Mouse (Mus musculus) CH12.LX (cell line): ENCODE results near the gene Icos. TPM values are rescaled to one million over a fixed set of nuclear protein-coding genes. Genes with fewer than 3 reads are reported as not detected.
A peak's percentile ranks its signal among the peaks of the same experiment; 100 is the strongest.

Source experiments
- DNase-seq: peaks from one replicate; pipeline ENCODE4 v3.0.0-alpha.2; 2013; ENCODE audit errors: extremely low read depth
- H3K27ac ChIP-seq: 2 replicates; pipeline ENCODE4 v1.5.1; 2012; ENCODE audit warnings: low read depth, mild to moderate bottlenecking, control low read depth, moderate library complexity; ENCODE audit not compliant: insufficient read depth
- H3K27me3 ChIP-seq: replicated peaks from 2 replicates; pipeline ENCODE3; 2012; ENCODE audit warnings: inconsistent platforms
- H3K36me3 ChIP-seq, 2 experiments: replicated peaks in 1 of 2; 2 replicates each; pipeline versions ENCODE3 to v1.6.1; 2012; ENCODE audit warnings: inconsistent platforms in 1 of 2, low read length in 1 of 2, mild to moderate bottlenecking in 1 of 2, mixed read lengths in 1 of 2, moderate library complexity in 1 of 2; ENCODE audit not compliant: control insufficient read depth in 1 of 2, insufficient read depth in 1 of 2
- H3K4me1 ChIP-seq, 2 experiments: 2 replicates each; pipeline ENCODE4 v1.6.1; 2012; ENCODE audit warnings: inconsistent platforms in 1 of 2, moderate library complexity in 1 of 2; ENCODE audit not compliant: insufficient read depth in 2 of 2, control insufficient read depth in 1 of 2
- H3K4me2 ChIP-seq: 2 replicates; pipeline ENCODE4 v1.6.1; 2012; ENCODE audit warnings: low read depth, mild to moderate bottlenecking, control low read depth; ENCODE audit not compliant: poor library complexity, insufficient read depth, severe bottlenecking
- H3K4me3 ChIP-seq, 3 experiments: fragments of 150-350 bp in 1 of 3; sonication (generic) in 1 of 3; replicated peaks in 1 of 3; 2 replicates each; pipeline versions ENCODE3 to v1.5.1; 2011 to 2012; ENCODE audit warnings: low read depth in 2 of 3, low read length in 2 of 3, mild to moderate bottlenecking in 2 of 3, moderate library complexity in 2 of 3, control low read depth in 1 of 3, improper control_type of control experiment in 1 of 3, inconsistent platforms in 1 of 3, mixed read lengths in 1 of 3; ENCODE audit not compliant: poor library complexity in 1 of 3
- H3K79me2 ChIP-seq: replicated peaks from 2 replicates; pipeline ENCODE4 v1.6.1; 2012; ENCODE audit warnings: mild to moderate bottlenecking, moderate library complexity; ENCODE audit not compliant: control insufficient read depth, poor library complexity, insufficient read depth, severe bottlenecking; ENCODE audit errors: extremely low read depth
- H3K9ac ChIP-seq: 2 replicates; pipeline ENCODE4 v1.6.1; 2012; ENCODE audit warnings: low read depth, mild to moderate bottlenecking, control low read depth, moderate library complexity; ENCODE audit not compliant: insufficient read depth
- H3K9me3 ChIP-seq: replicated peaks from 2 replicates; pipeline ENCODE3; 2012; ENCODE audit warnings: low read length, inconsistent platforms, mixed read lengths
- BHLHE40 ChIP-seq: IDR thresholded peaks from 2 replicates; pipeline ENCODE4 v1.6.1; 2011; ENCODE audit warnings: mild to moderate bottlenecking, low read depth, low read length, improper control_type of control experiment
- CTCF ChIP-seq, 2 experiments: IDR thresholded peaks in 1 of 2; conservative IDR thresholded peaks in 1 of 2; 2 replicates each; pipeline ENCODE4 v1.5.1; 2011 to 2012; ENCODE audit warnings: low read depth in 2 of 2, low read length in 2 of 2, improper control_type of control experiment in 1 of 2, inconsistent platforms in 1 of 2, mild to moderate bottlenecking in 1 of 2, moderate library complexity in 1 of 2
- E2F4 ChIP-seq: IDR thresholded peaks from 2 replicates; pipeline ENCODE4 v1.6.1; 2011; ENCODE audit warnings: low read depth, low read length, improper control_type of control experiment; ENCODE audit not compliant: insufficient replicate concordance
- ELF1 ChIP-seq: IDR thresholded peaks from 2 replicates; pipeline ENCODE4 v1.6.1; 2014; ENCODE audit warnings: low read depth, mild to moderate bottlenecking, inconsistent platforms, low read length, improper control_type of control experiment
- GABPA ChIP-seq: IDR thresholded peaks from 2 replicates; pipeline ENCODE4 v1.6.1; 2012; ENCODE audit warnings: low read depth, low read length, improper control_type of control experiment, inconsistent platforms; ENCODE audit not compliant: insufficient replicate concordance
- HCFC1 ChIP-seq: IDR thresholded peaks from 2 replicates; pipeline ENCODE4 v1.6.1; 2012; ENCODE audit warnings: low read depth, mild to moderate bottlenecking, inconsistent platforms, low read length, improper control_type of control experiment
- IRF4 ChIP-seq: IDR thresholded peaks from 2 replicates; pipeline ENCODE4 v1.6.1; 2014; ENCODE audit warnings: low read depth, mild to moderate bottlenecking, inconsistent platforms, low read length, improper control_type of control experiment
- JUN ChIP-seq: IDR thresholded peaks from 2 replicates; pipeline ENCODE4 v1.6.1; 2011; ENCODE audit warnings: low read depth, mild to moderate bottlenecking, low read length, improper control_type of control experiment, moderate library complexity; ENCODE audit not compliant: insufficient read depth
- JUND ChIP-seq: conservative IDR thresholded peaks from 2 replicates; pipeline ENCODE4 v1.6.1; 2011; ENCODE audit warnings: low read depth, low read length, improper control_type of control experiment
- KAT2A ChIP-seq: IDR thresholded peaks from 2 replicates; pipeline ENCODE4 v1.6.1; 2012; ENCODE audit warnings: low read length, improper control_type of control experiment, inconsistent platforms; ENCODE audit not compliant: insufficient replicate concordance
- MAZ ChIP-seq: IDR thresholded peaks from 2 replicates; pipeline ENCODE4 v1.6.1; 2012; ENCODE audit warnings: low read depth, mild to moderate bottlenecking, inconsistent platforms, low read length, improper control_type of control experiment, moderate library complexity
- MEF2A ChIP-seq: IDR thresholded peaks from 2 replicates; pipeline ENCODE4 v1.6.1; 2014; ENCODE audit warnings: low read depth, mild to moderate bottlenecking, inconsistent platforms, low read length, improper control_type of control experiment, borderline replicate concordance
- MXI1 ChIP-seq: IDR thresholded peaks from 2 replicates; pipeline ENCODE4 v1.6.1; 2011; ENCODE audit warnings: mild to moderate bottlenecking, low read depth, low read length, improper control_type of control experiment
- MYC ChIP-seq: IDR thresholded peaks from 2 replicates; pipeline ENCODE4 v1.6.1; 2011; ENCODE audit warnings: low read depth, mild to moderate bottlenecking, improper control_type of control experiment, low read length
- NELFE ChIP-seq: IDR thresholded peaks from 2 replicates; pipeline ENCODE4 v1.6.1; 2011; ENCODE audit warnings: low read depth, low read length, improper control_type of control experiment
- PAX5 ChIP-seq: IDR thresholded peaks from 2 replicates; pipeline ENCODE4 v1.6.1; 2012; ENCODE audit warnings: low read length, inconsistent platforms, mixed read lengths
- POLR2A ChIP-seq: IDR thresholded peaks from 2 replicates; pipeline ENCODE4 v1.6.1; 2011; ENCODE audit warnings: low read depth, mild to moderate bottlenecking, improper control_type of control experiment, low read length
- POLR2AphosphoS2 ChIP-seq: IDR thresholded peaks from 2 replicates; pipeline ENCODE4 v1.6.1; 2011; ENCODE audit warnings: low read depth, low read length, improper control_type of control experiment
- RAD21 ChIP-seq: IDR thresholded peaks from 2 replicates; pipeline ENCODE4 v1.6.1; 2011; ENCODE audit warnings: low read depth, mild to moderate bottlenecking, low read length, improper control_type of control experiment, moderate library complexity
- RCOR1 ChIP-seq: conservative IDR thresholded peaks from 2 replicates; pipeline ENCODE4 v1.6.1; 2012; ENCODE audit warnings: low read depth, mild to moderate bottlenecking, inconsistent platforms, low read length, improper control_type of control experiment
- SIN3A ChIP-seq: IDR thresholded peaks from 2 replicates; pipeline ENCODE4 v1.6.1; 2012; ENCODE audit warnings: low read length, improper control_type of control experiment, inconsistent platforms
- SMC3 ChIP-seq: IDR thresholded peaks from 2 replicates; pipeline ENCODE4 v1.6.1; 2011; ENCODE audit warnings: low read depth, low read length, improper control_type of control experiment
- TBP ChIP-seq: conservative IDR thresholded peaks from 2 replicates; pipeline ENCODE4 v1.6.1; 2011; ENCODE audit warnings: low read depth, low read length, improper control_type of control experiment
- TCF12 ChIP-seq: IDR thresholded peaks from 2 replicates; pipeline ENCODE4 v1.6.1; 2014; ENCODE audit warnings: low read depth, mild to moderate bottlenecking, inconsistent platforms, low read length, improper control_type of control experiment
- USF2 ChIP-seq: conservative IDR thresholded peaks from 2 replicates; pipeline ENCODE4 v1.6.1; 2011; ENCODE audit warnings: low read depth, low read length, improper control_type of control experiment
- ZC3H11A ChIP-seq: IDR thresholded peaks from 2 replicates; pipeline ENCODE4 v1.6.1; 2012; ENCODE audit warnings: low read depth, mild to moderate bottlenecking, inconsistent platforms, low read length, improper control_type of control experiment
- ZKSCAN1 ChIP-seq: IDR thresholded peaks from 2 replicates; pipeline ENCODE4 v1.6.1; 2012; ENCODE audit warnings: low read depth, inconsistent platforms, low read length, improper control_type of control experiment, borderline replicate concordance
- ZMIZ1 ChIP-seq: IDR thresholded peaks from 2 replicates; pipeline ENCODE4 v1.6.1; 2012; ENCODE audit warnings: low read depth, mild to moderate bottlenecking, inconsistent platforms, low read length, improper control_type of control experiment
- ZNF384 ChIP-seq: IDR thresholded peaks from 2 replicates; pipeline ENCODE4 v1.6.1; 2012; ENCODE audit warnings: low read depth, low read length, improper control_type of control experiment, inconsistent platforms
- dilution Hi-C: fragments of 300-500 bp; cut with MboI; formaldehyde crosslinking; loops from 2 replicates; pipeline ENCODE4 v1.14.3; 2020; ENCODE audit warnings: low sequenced_read_pairs; ENCODE audit not compliant: extremely low pct_unique_long_range_greater_than_20kb, extremely low pct_ligation_motif_present
- in situ Hi-C: fragments of 300-500 bp; cut with MboI; formaldehyde crosslinking; loops from 3 replicates; pipeline ENCODE4 v1.14.3; 2019; ENCODE audit warnings: low sequenced_read_pairs, low pct_ligation_motif_present, low pct_unique_long_range_greater_than_20kb, mixed read lengths
- polyA plus RNA-seq: library from polyadenylated mRNA; unstranded; fragments of >175 nt; gene quantifications from 2 replicates; pipeline ENCODE4 v1.2.1, GENCODE M21; 2012; ENCODE audit warnings: low read depth; ENCODE audit not compliant: insufficient read length
- total RNA-seq, 2 experiments: library from RNA; depleted of rRNA; stranded (reverse); fragments of 300-350 nt in 1 of 2; fragments of >200 nt in 1 of 2; gene quantifications; 2 replicates each; pipeline ENCODE4 v1.2.3; 2012 to 2014

Gene Icos
- total and polyA plus RNA-seq, 3 experiments = 0.08 TPM; not detected in 2

DNA sequence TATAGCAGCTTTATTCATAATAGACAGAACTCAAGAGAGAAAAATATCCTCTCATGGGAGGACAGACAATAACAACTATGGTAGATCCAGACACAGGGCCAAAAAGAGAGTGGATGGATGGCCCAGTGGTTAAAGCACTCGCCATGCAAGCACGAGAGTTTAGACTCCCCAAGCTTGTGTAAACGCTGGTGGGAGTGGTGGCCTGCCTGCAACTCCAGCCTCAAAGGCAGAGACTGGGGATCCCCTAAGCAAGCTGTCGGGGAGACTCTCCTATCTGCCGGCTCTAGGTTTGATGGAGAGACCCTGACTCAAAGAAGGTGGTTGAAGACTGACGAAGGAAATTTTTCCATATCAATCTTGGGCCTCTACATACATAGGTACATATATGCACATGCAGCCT, 21.5 kb upstream of the Icos start:
- Histone ChIP-seq H3K9ac (no peak overlapping the region), H3K9me3 (no peaks in the 10 kb centered on the region), H3K27ac (no peak overlapping the region), H3K4me2 (no peak overlapping the region), H3K36me3 (no peaks in the 10 kb centered on the region), H3K4me3 (no peak overlapping the region), H3K27me3 (no peaks in the 10 kb centered on the region), H3K4me1 (peaks cover 0 to 22% of the 10 kb centered on the region in 2 experiments; a peak in 2 of 4 replicates), H3K79me2 (no peaks in the 10 kb centered on the region)
- DNase-seq = no peak
- dilution Hi-C loops = no loop called here
- in situ Hi-C loops = loop anchor here (25.0 kb wide), 1 partner anchor 1069 kb away; no protein-coding TSS in a partner anchor
- TF ChIP-seq TBP (no peak), POLR2AphosphoS2 (no peak), ELF1 (no peak), RCOR1 (no peak), MYC (no peak), USF2 (no peak), ZKSCAN1 (no peak), ZNF384 (no peak), SIN3A (no peak), JUND (no peak), HCFC1 (no peak), KAT2A (no peak), MXI1 (no peak), JUN (no peak), POLR2A (no peak), MAZ (no peak), BHLHE40 (no peak), SMC3 (no peak), PAX5 (no peak), NELFE (no peak)

DNA sequence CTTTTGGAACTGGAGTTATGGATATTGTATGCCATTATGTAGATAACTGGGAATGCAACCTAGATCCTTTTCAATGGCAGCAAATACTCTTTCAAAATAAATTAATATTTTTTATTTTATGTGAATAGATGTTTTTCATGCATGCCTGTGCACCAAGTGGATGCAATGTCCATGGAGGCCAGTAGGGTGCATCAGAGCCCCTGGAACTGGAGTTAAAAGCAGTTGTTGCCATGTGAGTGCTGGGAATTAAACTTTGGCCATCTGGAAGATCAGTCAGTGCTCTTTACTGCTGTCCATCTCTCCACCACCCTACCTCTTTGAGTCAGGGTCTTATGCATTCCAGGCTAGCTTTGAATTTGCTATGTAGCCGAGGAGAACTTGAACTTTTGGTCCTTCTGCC, 19.4 kb upstream of the Icos start:
- dilution Hi-C loops = no loop called here
- TF ChIP-seq ELF1 (no peak), ZMIZ1 (no peak), JUN (no peak), TCF12 (no peak), CTCF (conservative IDR thresholded peaks at IDR 0.05 in 1 of 2, IDR thresholded peaks at IDR 0.05 in 1 of 2; ENCODE audit: low read depth in 2 of 2, low read length in 2 of 2) (peak in 1 of 2 experiments; percentile 45; a peak in 3 of 4 replicates), MYC (no peak), TBP (no peak), E2F4 (no peak), MEF2A (no peak), IRF4 (no peak), ZNF384 (no peak), ZC3H11A (no peak), RAD21 (peak; percentile 23), GABPA (no peak), BHLHE40 (no peak)

More for the DNA sequence above, 19.4 kb upstream of the Icos start:
- H3K79me2 ChIP-seq = no peaks in the 10 kb centered on the region
- H3K4me2 ChIP-seq = no peak overlapping the region
- in situ Hi-C loops = loop anchor here (25.0 kb wide), 1 partner anchor 1071 kb away; no protein-coding TSS in a partner anchor
- DNase-seq = no peak
- H3K9ac ChIP-seq = no peak overlapping the region
- no peaks in the 10 kb centered on the region for H3K27me3 ChIP-seq
- no peak overlapping the region for H3K27ac ChIP-seq
- no peaks in the 10 kb centered on the region for H3K36me3 ChIP-seq
- no peak overlapping the region for H3K4me3 ChIP-seq
- H3K9me3 ChIP-seq = no peaks in the 10 kb centered on the region
- peaks cover 0 to 15% of the 10 kb centered on the region in 2 experiments; a peak in 2 of 4 replicates for H3K4me1 ChIP-seq
